Mouse (Mus musculus): ENCODE data around the gene Dock4. TPM values are rescaled to one million over a fixed set of nuclear protein-coding genes. Genes with fewer than 3 reads are reported as not detected.

The Dock4 gene
- polyA plus RNA-seq (2015; fragmentation: Nextera tagmentation; extraction: Ambion mirVana): 13.3 and 18.4 TPM in 2 replicates

GRCm38 (mm10) chr12:40445648-40446449, at the start of gene Dock4, which contains the start of gene Zfp277:
Dock4 (plus strand) TSS chr12:40445952.
Zfp277 (minus strand) TSS chr12:40445902.
- Histone ChIP-seq H3K27ac (ENCODE audit: low read length) (peak within 1 kb of the TSS; percentile 79), H3K9me3 (ENCODE audit: low read length) (no peaks in the 10 kb centered on the region), H3K9ac (replicated peaks; ENCODE audit: low read length) (peak within 1 kb of the TSS; percentile 87), H3K4me1 (ENCODE audit: insufficient read depth, low read length) (peaks cover 36% of the 10 kb centered on the region), H3K36me3 (ENCODE audit: insufficient read depth, low read length) (no peaks in the 10 kb centered on the region), H3K4me3 (ENCODE audit: low read length) (peak within 1 kb of the TSS; percentile 93), H3K27me3 (ENCODE audit: insufficient read depth, low read length) (no peaks in the 10 kb centered on the region), H3K4me2 (replicated peaks; ENCODE audit: low read depth, low read length) (peak within 1 kb of the TSS; percentile 85)
- WGBS: under 1% methylated on average over 79 of the region's 80 CpGs
- peak; percentile 99 for ATAC-seq (ENCODE audit: low FRiP score, low TSS enrichment)

GRCm38 (mm10) chr12:40398916-40399315, 46.8 kb upstream of the Dock4 start:
- no peak overlapping the region for H3K9ac ChIP-seq (replicated peaks; ENCODE audit: low read length)
- 95% methylated on average over 2 of the region's 2 CpGs for WGBS
- peaks cover 3% of the 10 kb centered on the region; the same call in 1 of the 2 replicates for H3K9me3 ChIP-seq (ENCODE audit: low read length)
- peaks cover 8% of the 10 kb centered on the region for H3K36me3 ChIP-seq (ENCODE audit: insufficient read depth, low read length)
- no peak overlapping the region for H3K4me3 ChIP-seq (ENCODE audit: low read length)
- no peak overlapping the region for H3K4me2 ChIP-seq (replicated peaks; ENCODE audit: low read depth, low read length)
- no peak for ATAC-seq (ENCODE audit: low FRiP score, low TSS enrichment)
- H3K4me1 ChIP-seq (ENCODE audit: insufficient read depth, low read length): no peaks in the 10 kb centered on the region
- H3K27me3 ChIP-seq (ENCODE audit: insufficient read depth, low read length): no peaks in the 10 kb centered on the region
- H3K27ac ChIP-seq (ENCODE audit: low read length): no peak overlapping the region

- 91% methylated on average over 2 of the region's 2 CpGs for WGBS
- H3K4me3 ChIP-seq (ENCODE audit: low read length): no peak overlapping the region
- no peak overlapping the region for H3K9ac ChIP-seq (replicated peaks; ENCODE audit: low read length)
- no peak overlapping the region for H3K27ac ChIP-seq (ENCODE audit: low read length)
- H3K36me3 ChIP-seq (ENCODE audit: insufficient read depth, low read length): peaks cover 8% of the 10 kb centered on the region
- no peak for ATAC-seq (ENCODE audit: low FRiP score, low TSS enrichment)
- peaks cover 3% of the 10 kb centered on the region; the same call in 1 of the 2 replicates for H3K9me3 ChIP-seq (ENCODE audit: low read length)
- H3K4me1 ChIP-seq (ENCODE audit: insufficient read depth, low read length): no peaks in the 10 kb centered on the region
- no peak overlapping the region for H3K4me2 ChIP-seq (replicated peaks; ENCODE audit: low read depth, low read length)
- H3K27me3 ChIP-seq (ENCODE audit: insufficient read depth, low read length): no peaks in the 10 kb centered on the region
Observed at GRCm38 (mm10) chr12:40399386-40399785, 46.4 kb upstream of the Dock4 start.

DNA sequence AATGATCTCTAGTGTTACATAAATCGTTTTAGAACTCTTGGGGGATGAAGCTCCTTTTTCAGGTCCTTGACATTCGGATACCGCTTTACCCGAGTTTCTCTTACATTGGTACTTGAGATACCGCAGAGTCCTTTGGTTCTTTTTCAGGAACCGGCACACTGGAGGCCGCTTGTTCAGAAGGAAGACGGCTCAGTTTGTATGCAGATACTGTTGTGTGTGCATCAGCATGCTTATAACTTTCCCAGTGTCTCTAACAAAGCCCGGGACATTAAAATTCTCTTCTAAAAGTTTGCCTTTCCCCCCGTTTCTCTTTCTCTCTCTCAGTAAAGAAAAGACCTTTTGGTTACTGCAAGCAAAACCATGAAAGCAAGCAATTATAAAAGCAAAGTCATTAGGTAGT, 45.9 kb upstream of the Dock4 start:
- Histone ChIP-seq H3K9me3 (ENCODE audit: low read length) (peaks cover 3% of the 10 kb centered on the region; the same call in 1 of the 2 replicates), H3K4me1 (ENCODE audit: insufficient read depth, low read length) (no peaks in the 10 kb centered on the region), H3K27ac (ENCODE audit: low read length) (no peak overlapping the region), H3K4me2 (replicated peaks; ENCODE audit: low read depth, low read length) (no peak overlapping the region), H3K9ac (replicated peaks; ENCODE audit: low read length) (no peak overlapping the region), H3K36me3 (ENCODE audit: insufficient read depth, low read length) (peaks cover 8% of the 10 kb centered on the region), H3K4me3 (ENCODE audit: low read length) (no peak overlapping the region), H3K27me3 (ENCODE audit: insufficient read depth, low read length) (no peaks in the 10 kb centered on the region)
- 92% methylated on average over 10 of the region's 10 CpGs for WGBS
- ATAC-seq (ENCODE audit: low FRiP score, low TSS enrichment): no peak

- H3K4me1 ChIP-seq (ENCODE audit: insufficient read depth, low read length): no peaks in the 10 kb centered on the region
Observed at GRCm38 (mm10) chr12:40414682-40415311, 31.0 kb upstream of the Dock4 start.

GRCm38 (mm10) chr12:40415312-40415925, 30.3 kb upstream of the Dock4 start:
- H3K27me3 ChIP-seq (ENCODE audit: insufficient read depth, low read length): no peaks in the 10 kb centered on the region
- no peaks in the 10 kb centered on the region for H3K36me3 ChIP-seq (ENCODE audit: insufficient read depth, low read length)
- WGBS: 69% methylated on average over 8 of the region's 8 CpGs
- H3K4me3 ChIP-seq (ENCODE audit: low read length): no peak overlapping the region
- no peak overlapping the region for H3K27ac ChIP-seq (ENCODE audit: low read length)
- no peaks in the 10 kb centered on the region for H3K9me3 ChIP-seq (ENCODE audit: low read length)
- H3K4me1 ChIP-seq (ENCODE audit: insufficient read depth, low read length): no peaks in the 10 kb centered on the region
- no peak for ATAC-seq (ENCODE audit: low FRiP score, low TSS enrichment)
- no peak overlapping the region for H3K4me2 ChIP-seq (replicated peaks; ENCODE audit: low read depth, low read length)
- no peak overlapping the region for H3K9ac ChIP-seq (replicated peaks; ENCODE audit: low read length)

More at GRCm38 (mm10) chr12:40414682-40415311, 31.0 kb upstream of the Dock4 start:
- H3K4me3 ChIP-seq (ENCODE audit: low read length): no peak overlapping the region
- 78% methylated on average over 5 of the region's 5 CpGs for WGBS
- H3K9ac ChIP-seq (replicated peaks; ENCODE audit: low read length): no peak overlapping the region
- H3K27ac ChIP-seq (ENCODE audit: low read length): no peak overlapping the region
- peaks cover under 1% of the 10 kb centered on the region for H3K36me3 ChIP-seq (ENCODE audit: insufficient read depth, low read length)
- no peaks in the 10 kb centered on the region for H3K27me3 ChIP-seq (ENCODE audit: insufficient read depth, low read length)
- H3K4me2 ChIP-seq (replicated peaks; ENCODE audit: low read depth, low read length): no peak overlapping the region
- no peaks in the 10 kb centered on the region for H3K9me3 ChIP-seq (ENCODE audit: low read length)
- no peak for ATAC-seq (ENCODE audit: low FRiP score, low TSS enrichment)

- no peaks in the 10 kb centered on the region for H3K36me3 ChIP-seq (ENCODE audit: insufficient read depth, low read length)
- H3K27me3 ChIP-seq (ENCODE audit: insufficient read depth, low read length): no peaks in the 10 kb centered on the region
- no peak overlapping the region for H3K4me3 ChIP-seq (ENCODE audit: low read length)
- H3K4me2 ChIP-seq (replicated peaks; ENCODE audit: low read depth, low read length): no peak overlapping the region
- no peak for ATAC-seq (ENCODE audit: low FRiP score, low TSS enrichment)
- WGBS: 86% methylated on average over 4 of the region's 4 CpGs
- H3K9ac ChIP-seq (replicated peaks; ENCODE audit: low read length): no peak overlapping the region
- H3K27ac ChIP-seq (ENCODE audit: low read length): no peak overlapping the region
- no peaks in the 10 kb centered on the region for H3K9me3 ChIP-seq (ENCODE audit: low read length)
- H3K4me1 ChIP-seq (ENCODE audit: insufficient read depth, low read length): no peaks in the 10 kb centered on the region
Observed at GRCm38 (mm10) chr12:40417257-40417656, 28.5 kb upstream of the Dock4 start.

DNA sequence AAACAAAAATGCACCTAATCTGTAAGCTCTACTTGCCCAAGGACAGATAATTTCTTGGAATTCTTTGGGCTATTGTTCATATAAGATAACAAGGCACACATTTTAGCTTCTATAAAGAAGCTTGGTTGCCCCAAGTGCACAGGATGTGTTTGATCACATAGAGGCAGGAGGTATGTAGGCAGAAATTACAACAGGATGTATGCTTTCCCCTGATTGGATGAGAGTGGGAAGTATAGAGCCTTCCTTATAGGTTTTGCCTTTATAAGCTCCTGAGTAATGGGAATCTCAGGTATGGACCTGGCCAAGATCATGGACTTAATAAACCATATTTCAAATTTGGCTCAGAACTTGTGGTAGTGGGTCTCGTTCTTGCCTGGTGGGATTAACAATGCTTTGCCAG, 20.8 kb upstream of the Dock4 start:
- Histone ChIP-seq H3K27ac (ENCODE audit: low read length) (no peak overlapping the region), H3K4me2 (replicated peaks; ENCODE audit: low read depth, low read length) (no peak overlapping the region), H3K4me3 (ENCODE audit: low read length) (no peak overlapping the region), H3K36me3 (ENCODE audit: insufficient read depth, low read length) (no peaks in the 10 kb centered on the region), H3K4me1 (ENCODE audit: insufficient read depth, low read length) (peaks cover under 1% of the 10 kb centered on the region), H3K27me3 (ENCODE audit: insufficient read depth, low read length) (no peaks in the 10 kb centered on the region), H3K9ac (replicated peaks; ENCODE audit: low read length) (no peak overlapping the region), H3K9me3 (ENCODE audit: low read length) (no peaks in the 10 kb centered on the region)
- 97% methylated on average over 1 of the region's 1 CpGs for WGBS
- no peak for ATAC-seq (ENCODE audit: low FRiP score, low TSS enrichment)

DNA sequence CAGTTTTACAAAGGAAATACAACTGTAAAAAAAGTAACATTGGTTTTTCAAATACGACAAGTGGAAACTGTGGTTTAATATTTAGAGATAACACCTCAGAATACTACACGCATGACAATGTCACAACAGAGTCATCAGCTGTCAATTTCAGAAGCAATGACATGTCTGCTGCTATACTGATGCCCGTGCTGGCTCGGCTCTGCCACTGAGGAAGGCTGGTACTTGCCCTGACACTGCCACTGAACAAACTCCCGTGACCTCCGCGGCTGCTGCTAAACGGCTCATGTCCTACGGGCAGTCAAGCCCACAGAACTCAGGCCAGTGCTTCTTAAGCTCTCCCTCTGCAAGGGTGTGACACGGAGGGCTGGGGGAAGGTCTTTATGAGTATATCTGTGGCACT, 18.1 kb upstream of the Dock4 start:
- Histone ChIP-seq H3K27ac (ENCODE audit: low read length) (no peak overlapping the region), H3K9me3 (ENCODE audit: low read length) (no peaks in the 10 kb centered on the region), H3K27me3 (ENCODE audit: insufficient read depth, low read length) (no peaks in the 10 kb centered on the region), H3K4me2 (replicated peaks; ENCODE audit: low read depth, low read length) (no peak overlapping the region), H3K36me3 (ENCODE audit: insufficient read depth, low read length) (no peaks in the 10 kb centered on the region), H3K4me1 (ENCODE audit: insufficient read depth, low read length) (peaks cover 17% of the 10 kb centered on the region), H3K9ac (replicated peaks; ENCODE audit: low read length) (no peak overlapping the region), H3K4me3 (ENCODE audit: low read length) (no peak overlapping the region)
- WGBS: 66% methylated on average over 10 of the region's 10 CpGs
- ATAC-seq (ENCODE audit: low FRiP score, low TSS enrichment): 0 out of 2 replicates have a peak, but pooled peaks have one; percentile 46

Measured in kidney, embryonic 16.5 days (tissue).